Mouse (Mus musculus) bone marrow macrophage, adult 2 months (primary cell): ENCODE measurements around the gene Il2rb. TPM values are rescaled to one million over a fixed set of nuclear protein-coding genes. Genes with fewer than 3 reads are reported as not detected.

Source experiments
- H3K27ac ChIP-seq: 2 replicates; pipeline ENCODE4 v1.5.1; 2012; ENCODE audit warnings: low read depth, low read length; ENCODE audit not compliant: insufficient read depth
- H3K4me1 ChIP-seq: 2 replicates; pipeline ENCODE4 v1.6.1; 2012; ENCODE audit warnings: low read length; ENCODE audit not compliant: control insufficient read depth, insufficient read depth
- H3K4me3 ChIP-seq: 2 replicates; pipeline ENCODE4 v1.5.1; 2012; ENCODE audit warnings: mild to moderate bottlenecking, low read length, moderate library complexity; ENCODE audit not compliant: insufficient read depth
- CTCF ChIP-seq: IDR thresholded peaks from 2 replicates; pipeline ENCODE4 v1.5.1; 2012; ENCODE audit warnings: low read depth, mild to moderate bottlenecking, low read length, moderate library complexity
- POLR2A ChIP-seq: IDR thresholded peaks from 2 replicates; pipeline ENCODE4 v1.6.1; 2012; ENCODE audit warnings: mild to moderate bottlenecking, low read depth, low read length, borderline replicate concordance
- polyA plus RNA-seq: library from polyadenylated mRNA; stranded (reverse); fragments of >200 nt; gene quantifications from 2 replicates; pipeline ENCODE4 v1.2.4, GENCODE M21; 2012; ENCODE audit not compliant: missing spikeins, insufficient read depth, insufficient read length

The Il2rb gene
- not detected in 2 replicates for polyA plus RNA-seq

GRCm38 (mm10) chr15:78494968-78495406, at the start of gene Il2rb:
Gene Il2rb, minus strand, starts transcription at chr15:78495271.
- no peak for TF ChIP-seq CTCF
- no peak for TF ChIP-seq POLR2A
- no peak within 1 kb of the TSS for H3K27ac ChIP-seq

DNA sequence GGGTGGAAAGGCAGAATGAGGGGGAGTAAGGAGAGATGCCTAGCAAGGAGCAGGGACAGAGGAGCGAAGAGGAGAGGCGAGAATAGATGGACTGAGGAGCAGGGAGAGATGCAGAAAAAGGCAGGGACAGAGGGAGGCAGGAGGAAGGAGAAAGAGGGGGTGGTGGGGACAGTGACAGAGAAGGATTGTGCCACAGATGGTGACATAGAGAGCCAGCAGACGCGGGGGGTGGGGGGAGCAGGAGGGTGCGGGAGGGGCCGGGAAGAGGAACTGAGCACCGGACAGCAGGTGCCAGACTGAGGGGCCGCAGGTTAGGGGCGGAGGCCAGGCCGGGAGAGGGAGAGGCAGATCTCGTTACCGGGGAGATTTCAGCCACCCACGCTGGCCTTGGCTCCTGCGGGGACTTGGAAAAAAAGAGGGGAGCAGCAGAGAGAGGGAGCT, 49.5 kb upstream of the Il2rb start, which contains the start of gene Sstr3:
TSS of gene Sstr3 (minus strand) at position 125 of the 441 bp plus-strand sequence.
- H3K4me1 ChIP-seq: no peaks in the 10 kb centered on the region
- H3K4me3 ChIP-seq: no peak within 1 kb of the TSS
- no peak within 1 kb of the TSS for H3K27ac ChIP-seq
- TF ChIP-seq POLR2A: no peak
- TF ChIP-seq CTCF: no peak

More at GRCm38 (mm10) chr15:78494968-78495406, at the start of gene Il2rb:
- Histone ChIP-seq H3K4me1 (no peaks in the 10 kb centered on the region), H3K4me3 (no peak within 1 kb of the TSS)

- TF ChIP-seq CTCF (no peak), POLR2A (no peak)
- Histone ChIP-seq H3K27ac (no peak overlapping the region), H3K4me1 (no peaks in the 10 kb centered on the region), H3K4me3 (no peak overlapping the region)
Observed at GRCm38 (mm10) chr15:78544041-78544440, 49.0 kb upstream of the Il2rb start.

DNA sequence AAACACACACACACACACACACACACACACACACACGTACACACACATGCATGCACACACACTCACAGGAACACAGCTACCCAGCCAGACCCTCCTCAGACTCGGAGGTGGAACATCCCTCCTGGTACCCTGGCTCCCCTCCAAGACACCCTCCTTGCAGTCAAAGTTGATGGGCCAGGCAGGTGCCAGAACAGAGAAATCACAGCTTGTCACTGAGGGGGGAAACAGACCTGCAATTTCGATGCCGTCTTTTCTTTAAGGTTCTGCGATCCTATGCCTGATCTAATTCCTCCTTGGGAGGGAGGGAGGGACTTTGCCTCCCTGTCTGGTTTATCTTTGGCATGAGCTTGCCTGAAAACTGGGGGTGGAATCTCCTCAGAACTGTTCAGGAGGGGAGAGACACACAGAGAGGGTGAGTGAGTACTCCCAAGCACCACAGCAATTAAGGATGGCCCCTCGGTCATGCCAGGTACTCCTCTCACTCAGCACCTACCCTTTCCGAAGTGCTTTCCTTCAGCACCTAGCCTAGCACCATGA, 47.8 kb upstream of the Il2rb start:
- no peak for TF ChIP-seq POLR2A
- TF ChIP-seq CTCF: no peak
- Histone ChIP-seq H3K4me1 (no peaks in the 10 kb centered on the region), H3K27ac (no peak overlapping the region), H3K4me3 (no peak overlapping the region)

DNA sequence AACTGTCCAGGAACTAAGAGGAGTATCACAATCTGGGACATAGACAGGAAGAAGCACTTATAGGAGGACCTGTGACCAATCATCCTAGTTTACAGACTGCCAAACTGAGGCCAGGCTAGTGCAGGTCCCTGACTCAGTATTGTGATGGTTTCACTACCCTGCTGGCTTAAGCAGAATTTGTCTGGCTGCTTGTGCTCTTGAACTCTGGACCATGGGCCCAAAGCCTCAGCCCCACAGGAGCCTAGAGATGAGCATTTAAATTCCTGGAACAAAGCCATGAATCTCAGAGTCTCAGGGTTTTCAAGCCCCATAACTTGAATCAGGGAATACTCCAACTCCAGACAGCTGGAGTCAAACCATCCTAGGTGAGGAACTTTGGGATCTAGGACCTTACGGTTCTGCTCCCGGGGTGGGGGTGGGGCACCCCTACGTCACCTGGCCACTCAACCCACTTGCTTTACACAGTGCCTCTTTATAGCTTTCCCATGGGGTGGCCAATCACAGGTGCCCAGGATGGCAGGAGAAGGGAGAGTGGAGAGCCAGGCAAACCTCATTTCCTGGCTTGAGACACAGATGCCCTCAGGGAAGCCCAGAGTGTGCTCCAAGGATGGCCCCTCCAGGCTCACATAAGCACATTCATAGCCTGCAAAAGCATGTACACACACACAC, 47.2 kb upstream of the Il2rb start:
- Histone ChIP-seq H3K27ac (no peak overlapping the region), H3K4me3 (no peak overlapping the region), H3K4me1 (no peaks in the 10 kb centered on the region)
- no peak for TF ChIP-seq CTCF
- no peak for TF ChIP-seq POLR2A

DNA sequence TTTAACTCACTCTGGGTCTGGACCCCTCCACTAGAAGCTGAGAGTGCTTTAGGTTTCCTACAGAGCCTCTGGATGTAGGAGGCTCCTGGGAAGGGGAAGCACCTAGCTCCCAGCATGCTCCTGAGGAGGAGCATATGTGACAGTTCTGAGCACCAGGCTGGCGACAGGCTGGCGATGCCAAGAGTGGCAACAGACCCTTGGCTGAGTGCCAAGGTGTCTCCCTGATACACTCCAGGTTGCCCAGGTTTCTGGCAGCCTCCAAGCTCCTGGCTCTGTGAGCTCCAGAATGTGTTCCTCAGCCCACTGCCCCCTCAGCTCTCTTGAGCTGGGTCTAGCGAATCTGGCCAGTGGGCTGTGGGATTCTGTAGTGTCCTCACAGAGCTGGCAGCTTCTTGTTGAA, 46.5 kb upstream of the Il2rb start:
- TF ChIP-seq POLR2A: no peak

DNA sequence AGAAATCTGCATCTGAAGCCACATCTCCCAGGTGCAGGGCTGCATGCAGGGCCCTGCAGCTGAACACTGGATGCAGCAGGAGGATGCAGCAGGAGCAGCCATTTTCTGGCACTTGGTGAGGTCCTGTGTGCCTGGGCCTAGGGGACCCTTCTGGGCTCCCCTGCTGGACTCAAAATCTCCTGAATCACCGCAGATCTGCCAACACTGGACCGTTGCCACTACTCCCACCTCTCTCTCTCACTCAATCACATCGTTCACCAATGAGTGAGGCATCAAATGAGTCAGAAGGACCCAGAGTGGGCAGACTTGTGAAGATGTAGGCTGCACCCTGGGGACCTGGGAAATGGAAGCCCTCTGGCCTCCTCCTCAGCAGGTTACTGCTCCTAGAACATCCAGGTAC, 46.0 kb upstream of the Il2rb start:
- TF ChIP-seq CTCF: no peak
- TF ChIP-seq POLR2A: no peak
- Histone ChIP-seq H3K4me3 (no peak overlapping the region), H3K4me1 (no peaks in the 10 kb centered on the region), H3K27ac (no peak overlapping the region)

More for the DNA sequence above, 46.5 kb upstream of the Il2rb start:
- H3K27ac ChIP-seq: no peak overlapping the region
- no peaks in the 10 kb centered on the region for H3K4me1 ChIP-seq
- H3K4me3 ChIP-seq: no peak overlapping the region

DNA sequence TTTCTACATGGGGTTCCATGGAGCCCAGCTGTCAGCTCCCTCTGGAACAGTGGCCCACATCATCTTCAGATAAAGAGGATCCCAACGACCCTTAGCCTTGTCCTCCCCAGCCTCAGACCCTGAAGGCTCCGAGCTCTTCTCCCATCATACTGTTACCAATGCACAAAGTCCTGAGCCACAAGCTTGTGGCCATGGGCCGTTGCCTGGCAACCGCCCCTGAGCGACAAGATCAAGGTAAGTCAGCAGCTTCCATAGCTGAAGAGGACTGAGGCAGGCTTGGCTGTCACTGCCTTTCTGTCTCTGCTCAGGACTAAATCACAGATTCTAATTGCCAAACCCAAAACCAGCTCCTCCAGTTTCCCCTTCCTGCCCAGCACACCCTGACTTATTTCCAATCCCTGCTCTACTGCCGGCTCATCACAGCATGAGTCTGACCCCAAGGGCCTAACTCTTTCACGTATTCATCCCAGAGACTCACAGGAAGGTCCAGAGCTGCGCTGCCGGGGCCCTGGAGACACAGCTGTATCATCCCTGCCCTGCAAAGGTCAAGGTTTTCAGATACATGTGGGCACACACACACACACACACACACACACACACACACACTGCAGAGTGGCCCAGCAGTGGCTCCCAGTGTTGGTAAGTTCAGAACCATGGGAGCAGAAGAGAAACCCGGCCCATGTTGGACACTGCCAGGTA, 40.8 kb upstream of the Il2rb start:
- Histone ChIP-seq H3K4me3 (no peak overlapping the region), H3K27ac (no peak overlapping the region), H3K4me1 (no peaks in the 10 kb centered on the region)
- no peak for TF ChIP-seq POLR2A

GRCm38 (mm10) chr15:78533346-78533835, 38.3 kb upstream of the Il2rb start:
- 0 out of 2 replicates have a peak, but pooled peaks cover 2% of the 10 kb centered on the region for H3K4me1 ChIP-seq
- no peak overlapping the region for H3K4me3 ChIP-seq
- TF ChIP-seq POLR2A (no peak), CTCF (no peak)
- no peak overlapping the region for H3K27ac ChIP-seq

GRCm38 (mm10) chr15:78532566-78533345, 37.7 kb upstream of the Il2rb start:
- no peak overlapping the region for H3K4me3 ChIP-seq
- TF ChIP-seq CTCF: no peak
- no peak overlapping the region for H3K27ac ChIP-seq
- 0 out of 2 replicates have a peak, but pooled peaks cover 2% of the 10 kb centered on the region for H3K4me1 ChIP-seq
